Mouse (Mus musculus) CD4-positive, CD25-positive, alpha-beta regulatory T cell, adult 4 months (primary cell): ENCODE data around the gene Tpra1. TPM values are rescaled to one million over a fixed set of nuclear protein-coding genes. Genes with fewer than 3 reads are reported as not detected.

Experiments
- ATAC-seq: one replicate; pipeline ENCODE4 v1.8.0; 2017
- polyA plus RNA-seq, 2 experiments: library from polyadenylated mRNA; unstranded; fragments of 100-300 nt; shearing (Covaris generic); gene quantifications; one replicate each; pipeline ENCODE4 v1.2.1; 2017

The Tpra1 gene
- polyA plus RNA-seq, 2 experiments from 2014 or later = 54.7 to 74.1 TPM

DNA sequence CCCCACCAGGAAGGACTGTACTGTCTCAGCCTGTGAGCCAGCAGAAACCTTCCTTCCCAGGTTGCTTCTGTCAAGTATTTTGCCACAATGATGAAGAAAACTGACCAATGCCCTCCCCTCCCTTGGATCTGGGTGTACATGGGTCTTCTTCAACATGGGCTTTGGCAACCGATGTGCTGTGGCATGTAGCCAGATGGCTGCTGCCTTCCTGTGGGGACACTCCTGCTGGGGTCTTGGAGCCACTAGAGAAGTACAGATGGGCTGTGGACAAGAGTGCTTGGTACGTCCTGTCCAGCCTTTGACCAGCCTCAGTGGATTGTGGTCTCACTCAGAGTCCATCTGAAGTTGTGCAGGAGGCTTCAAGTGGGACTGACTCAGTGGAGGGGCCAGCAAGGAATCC, 56.3 kb downstream of the Tpra1 start:
- no peak for ATAC-seq

DNA sequence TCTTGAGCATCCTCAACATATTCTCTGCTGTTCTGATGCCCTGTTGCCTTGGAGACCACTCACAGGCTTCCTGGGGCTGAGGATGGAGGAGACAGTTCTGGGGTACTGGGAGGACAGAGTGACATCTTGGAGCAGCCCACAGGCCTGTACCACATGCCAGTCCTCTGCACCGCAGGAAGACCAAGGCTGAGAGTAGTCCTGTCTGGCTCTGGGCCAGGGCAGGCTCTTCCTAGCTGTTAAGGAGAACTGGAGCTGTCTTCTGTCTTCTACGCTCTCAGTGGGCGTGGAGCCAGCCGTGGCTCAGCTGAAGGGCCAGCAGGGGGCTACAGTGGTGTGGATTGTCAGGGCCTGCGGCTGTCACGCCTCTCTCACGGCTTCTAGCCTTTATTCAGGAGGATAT, 57.8 kb downstream of the Tpra1 start:
- ATAC-seq = no peak

DNA sequence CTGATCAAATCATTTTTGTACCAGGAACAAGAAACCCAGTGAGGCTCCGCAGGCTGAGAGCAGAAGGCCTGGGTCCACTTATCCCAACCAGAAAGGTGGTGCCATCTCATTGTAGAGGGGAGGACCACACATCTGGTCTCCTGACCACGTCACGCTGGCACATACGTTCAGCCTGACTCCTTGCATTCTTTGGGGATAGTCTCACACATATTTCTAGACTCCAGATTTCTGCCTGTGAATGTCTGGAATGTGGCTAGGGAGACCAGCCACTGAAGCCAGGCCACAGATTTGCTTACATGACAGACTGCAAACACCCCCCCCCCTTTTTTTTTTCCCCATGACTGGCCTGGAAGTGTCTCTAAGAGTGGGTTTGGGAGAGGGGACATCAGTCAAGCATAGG, 58.9 kb downstream of the Tpra1 start:
- no peak for ATAC-seq

Other genes with a start within 250 kb of the Tpra1 start
- under 1 TPM in 1 of 2 experiments, not detected in 1; 0.27 TPM for gene Mgll, start 177.8 kb upstream of the Tpra1 start, polyA plus RNA-seq
- gene Abtb1, start 60.3 kb upstream of the Tpra1 start, polyA plus RNA-seq = 100 to 1,000 TPM in 1 of 2 experiments, 10 to 100 TPM in 1; 71.0 to 112 TPM
- gene Podxl2, start 27.2 kb upstream of the Tpra1 start, polyA plus RNA-seq = under 1 TPM in 1 of 2 experiments, not detected in 1; 0.32 TPM
- 10 to 100 TPM; 19.8 to 34.7 TPM for gene Mcm2, start 3.5 kb upstream of the Tpra1 start, polyA plus RNA-seq